Mouse (Mus musculus) ES-E14 (cell line): Measurements from ENCODE around the gene U2af1. TPM values are rescaled to one million over a fixed set of nuclear protein-coding genes. Genes with fewer than 3 reads are reported as not detected.

Source experiments
- DNase-seq: peaks from one replicate; pipeline ENCODE4 v3.0.0-alpha.2; 2013; ENCODE audit warnings: low read depth, low spot score
- H3K27ac ChIP-seq: 2 replicates; pipeline ENCODE4 v1.5.1; 2012; ENCODE audit warnings: low read depth, mild to moderate bottlenecking, low read length, moderate library complexity, mixed read lengths; ENCODE audit not compliant: poor library complexity, insufficient read depth, severe bottlenecking
- H3K36me3 ChIP-seq: 2 replicates; pipeline ENCODE4 v1.6.1; 2012; ENCODE audit warnings: mild to moderate bottlenecking, low read length, moderate library complexity, mixed read lengths; ENCODE audit not compliant: control insufficient read depth, poor library complexity, insufficient read depth, severe bottlenecking
- H3K4me1 ChIP-seq, 2 experiments: fragments of 150-350 bp in 1 of 2; sonication (generic) in 1 of 2; 2 replicates each; pipeline ENCODE4 v1.6.1; 2012; ENCODE audit warnings: low read length in 2 of 2, mild to moderate bottlenecking in 1 of 2, mixed read lengths in 1 of 2; ENCODE audit not compliant: control insufficient read depth in 2 of 2, insufficient read depth in 2 of 2, poor library complexity in 1 of 2
- H3K4me3 ChIP-seq, 2 experiments: fragments of 150-350 bp in 1 of 2; sonication (generic) in 1 of 2; 2 replicates each; pipeline ENCODE4 v1.5.1; 2012; ENCODE audit warnings: low read length in 2 of 2, low read depth in 1 of 2, mild to moderate bottlenecking in 1 of 2, mixed read lengths in 1 of 2; ENCODE audit not compliant: insufficient read depth in 1 of 2, poor library complexity in 1 of 2, severe bottlenecking in 1 of 2
- H3K9ac ChIP-seq: 2 replicates; pipeline ENCODE4 v1.6.1; 2012; ENCODE audit warnings: low read depth, mild to moderate bottlenecking, low read length, mixed read lengths; ENCODE audit not compliant: poor library complexity, insufficient read depth, severe bottlenecking
- H3K9me3 ChIP-seq: fragments of 150-350 bp; sonication (generic); 2 replicates; pipeline ENCODE4 v1.6.1; 2012; ENCODE audit warnings: low read depth, mild to moderate bottlenecking, low read length; ENCODE audit not compliant: control insufficient read depth, insufficient read depth
- CHD2 ChIP-seq: IDR thresholded peaks from 2 replicates; pipeline ENCODE4 v1.6.1; 2014; ENCODE audit warnings: mild to moderate bottlenecking, low read depth, low read length, inconsistent platforms
- HCFC1 ChIP-seq: IDR thresholded peaks from 2 replicates; pipeline ENCODE4 v1.6.1; 2012; ENCODE audit warnings: low read length, inconsistent platforms, borderline replicate concordance; ENCODE audit not compliant: insufficient read depth
- MAFK ChIP-seq: IDR thresholded peaks from 2 replicates; pipeline ENCODE4 v1.6.1; 2014; ENCODE audit warnings: mild to moderate bottlenecking, low read depth, low read length, inconsistent platforms; ENCODE audit not compliant: insufficient read depth
- ZC3H11A ChIP-seq: IDR thresholded peaks from 2 replicates; pipeline ENCODE4 v1.6.1; 2012; ENCODE audit warnings: low read depth, mild to moderate bottlenecking, inconsistent platforms, low read length, borderline replicate concordance
- ZNF384 ChIP-seq: IDR thresholded peaks from 2 replicates; pipeline ENCODE4 v1.6.1; 2012; ENCODE audit warnings: low read depth, low read length, inconsistent platforms
- in situ Hi-C, 2 experiments: fragments of 600-800 bp; cut with MboI; formaldehyde crosslinking; loops; one replicate each; pipeline ENCODE4 v1.15.1; 2025; ENCODE audit warnings: low sequenced_read_pairs in 2 of 2, inconsistent platforms in 1 of 2; ENCODE audit not compliant: unreplicated experiment in 2 of 2
- total RNA-seq: library from RNA; depleted of rRNA; stranded (reverse); fragments of 300-350 nt; gene quantifications from 2 replicates; pipeline ENCODE4 v1.2.3, GENCODE M21; 2012

Gene U2af1
- total RNA-seq, 1 experiment = 238 TPM

DNA sequence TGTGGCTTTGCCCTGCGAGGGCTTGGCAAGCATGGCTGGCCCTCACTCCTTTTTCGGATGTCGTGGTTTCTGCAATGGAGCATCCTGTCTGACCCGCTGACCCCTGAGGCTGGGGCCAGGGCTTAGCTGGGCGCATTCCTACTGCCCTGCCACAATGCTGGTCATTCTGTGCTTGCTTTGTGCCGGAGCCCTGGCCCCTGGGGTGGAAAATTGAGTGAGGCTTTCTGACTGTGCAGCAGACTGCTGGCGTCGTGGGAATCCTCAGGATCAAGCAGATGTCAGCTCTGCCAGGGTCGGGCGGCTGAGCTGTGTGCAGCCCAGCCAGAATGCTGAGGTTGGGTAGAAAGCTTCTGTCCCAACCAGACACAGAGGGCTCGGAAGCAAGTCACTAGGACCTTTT is 11.5 kb upstream of the U2af1 start:
- TF ChIP-seq CHD2 = no peak
- no peak for TF ChIP-seq MAFK
- no peak for TF ChIP-seq HCFC1
- TF ChIP-seq ZC3H11A = no peak
- Histone ChIP-seq H3K36me3 (no peaks in the 10 kb centered on the region), H3K9ac (no peak overlapping the region), H3K4me1 (no peaks in the 10 kb centered on the region), H3K27ac (no peak overlapping the region), H3K9me3 (no peaks in the 10 kb centered on the region), H3K4me3 (no peak overlapping the region)
- in situ Hi-C loops = no loop called here
- no peak for DNase-seq

GRCm38 (mm10) chr17:31668306-31668705 is 9.6 kb upstream of the U2af1 start:
- Histone ChIP-seq H3K4me3 (no peak overlapping the region), H3K9ac (no peak overlapping the region), H3K9me3 (no peaks in the 10 kb centered on the region), H3K36me3 (no peaks in the 10 kb centered on the region), H3K4me1 (peaks cover 0 to 2% of the 10 kb centered on the region in 2 experiments; a peak in 2 of 4 replicates), H3K27ac (no peak overlapping the region)
- in situ Hi-C loops = loop anchor here in 1 of 2 experiments (10.0 kb wide), 1 partner anchor 154 kb away; the partner anchor contains the start of gene Wdr4
- TF ChIP-seq HCFC1 = no peak
- no peak for TF ChIP-seq MAFK
- no peak for TF ChIP-seq CHD2
- TF ChIP-seq ZC3H11A = no peak
- no peak for TF ChIP-seq ZNF384
- DNase-seq = no peak

- no peak; the same call in 1 of the 2 replicates for TF ChIP-seq ZNF384
- peak; percentile 91 for TF ChIP-seq ZC3H11A
- TF ChIP-seq MAFK = no peak
- TF ChIP-seq CHD2 = no peak
- TF ChIP-seq HCFC1 = no peak
- no peak overlapping the region for H3K27ac ChIP-seq
- H3K9ac ChIP-seq = peak overlapping the region; percentile 31; the same call in 1 of the 2 replicates
- no peak overlapping the region for H3K4me3 ChIP-seq
- H3K36me3 ChIP-seq = no peaks in the 10 kb centered on the region
- no peaks in the 10 kb centered on the region for H3K9me3 ChIP-seq
- peak; percentile 63 for DNase-seq
- in situ Hi-C loops = loop anchor here in 1 of 2 experiments (10.0 kb wide), 1 partner anchor 150 kb away; the partner anchor contains the start of gene Wdr4
- peaks cover 0 to 5% of the 10 kb centered on the region in 2 experiments; a peak in 2 of 4 replicates for H3K4me1 ChIP-seq
Observed at GRCm38 (mm10) chr17:31664760-31665159, 6.1 kb upstream of the U2af1 start.

- TF ChIP-seq MAFK (no peak), ZC3H11A (0 out of 2 replicates have a peak, but pooled peaks have one; percentile 12), HCFC1 (no peak), CHD2 (no peak), ZNF384 (no peak)
- in situ Hi-C loops = loop anchor here in 1 of 2 experiments (10.0 kb wide), 1 partner anchor 148 kb away; the partner anchor contains the start of gene Wdr4
Observed at GRCm38 (mm10) chr17:31662855-31663254, 4.2 kb upstream of the U2af1 start.

More at GRCm38 (mm10) chr17:31662855-31663254, 4.2 kb upstream of the U2af1 start:
- H3K9me3 ChIP-seq = no peaks in the 10 kb centered on the region
- peaks cover 0 to 5% of the 10 kb centered on the region in 2 experiments; a peak in 2 of 4 replicates for H3K4me1 ChIP-seq
- no peak overlapping the region for H3K4me3 ChIP-seq
- no peak for DNase-seq
- no peak overlapping the region for H3K27ac ChIP-seq
- H3K36me3 ChIP-seq = no peaks in the 10 kb centered on the region
- H3K9ac ChIP-seq = no peak overlapping the region
